Mouse (Mus musculus) forebrain, embryonic 11.5 days (tissue): ENCODE data around the gene N4bp2l2. TPM values are rescaled to one million over a fixed set of nuclear protein-coding genes. Genes with fewer than 3 reads are reported as not detected.
"Not testable (repeated sequence)": the region's sequence is repeated elsewhere in the genome, so short reads cannot be mapped to it uniquely, and the experiment has no call there.

Experiments
- ATAC-seq: fragments of 200-750 bp; cut with Nextera tagmentation; replicated peaks from 2 replicates; pipeline ENCODE4 v1.8.0; 2017; ENCODE audit warnings: moderate TSS enrichment; ENCODE audit not compliant: low FRiP score
- DNase-seq: peaks from one replicate; pipeline ENCODE4 v3.0.0-alpha.2; 2017; ENCODE audit warnings: low spot score
- H3K27ac ChIP-seq: fragments of 300-500 bp; sonication (generic); 2 replicates; pipeline ENCODE4 v1.5.1; 2014; ENCODE audit warnings: low read depth, low read length
- H3K27me3 ChIP-seq: fragments of 300-500 bp; sonication (generic); 2 replicates; pipeline ENCODE4 v1.6.1; 2014; ENCODE audit warnings: mild to moderate bottlenecking, low read length, mixed read lengths; ENCODE audit not compliant: control insufficient read depth, insufficient read depth
- H3K36me3 ChIP-seq: fragments of 300-500 bp; sonication (generic); 2 replicates; pipeline ENCODE4 v1.6.1; 2014; ENCODE audit warnings: mild to moderate bottlenecking, low read length, moderate library complexity, mixed read lengths; ENCODE audit not compliant: control insufficient read depth, insufficient read depth
- H3K4me1 ChIP-seq: fragments of 300-500 bp; sonication (generic); replicated peaks from 2 replicates; pipeline ENCODE4 v1.6.1; 2014; ENCODE audit warnings: low read length, mixed read lengths; ENCODE audit not compliant: control insufficient read depth, insufficient read depth
- H3K4me2 ChIP-seq: fragments of 300-500 bp; sonication (generic); 2 replicates; pipeline ENCODE4 v1.6.1; 2014; ENCODE audit warnings: low read depth, mild to moderate bottlenecking, low read length, moderate library complexity, mixed read lengths; ENCODE audit not compliant: severe bottlenecking
- H3K4me3 ChIP-seq: fragments of 300-500 bp; sonication (generic); 2 replicates; pipeline ENCODE4 v1.5.1; 2014; ENCODE audit warnings: low read depth, low read length
- H3K9ac ChIP-seq: fragments of 300-500 bp; sonication (generic); 2 replicates; pipeline ENCODE4 v1.6.1; 2014; ENCODE audit warnings: low read length
- H3K9me3 ChIP-seq: fragments of 300-500 bp; sonication (generic); 2 replicates; pipeline ENCODE4 v1.6.1; 2016; ENCODE audit warnings: low read length, mixed read lengths; ENCODE audit not compliant: control insufficient read depth
- WGBS: fragments of 180-500 bp; shearing (Covaris S2); extraction: QIAGEN DNeasy Blood & Tissue Kit; methylation state at CpG from one replicate; pipeline ENCODE4 v1.1.7; 2014; 5-methylcytosine and 5-hydroxymethylcytosine counted together
- polyA plus RNA-seq: library from polyadenylated mRNA; unstranded; fragments of >200 nt; fragmentation: Nextera tagmentation; extraction: Ambion mirVana; gene quantifications from 2 replicates; pipeline ENCODE4 v1.2.1, GENCODE M21; 2014

The N4bp2l2 gene
- 38.0 and 43.8 TPM in 2 replicates for polyA plus RNA-seq

GRCm38 (mm10) chr5:150666133-150666739, at the start of gene N4bp2l2:
N4bp2l2 (minus strand) TSS chr5:150666183.
- not testable (repeated sequence) for H3K36me3 ChIP-seq, H3K27me3 ChIP-seq, H3K9me3 ChIP-seq, H3K4me1 ChIP-seq, DNase-seq
- H3K9ac ChIP-seq = peak within 1 kb of the TSS; percentile 88
- ATAC-seq = peak; percentile 1; the same call in 1 of the 2 replicates
- WGBS = 89% methylated on average over 8 of the region's 9 CpGs
- peak within 1 kb of the TSS; percentile 84 for H3K27ac ChIP-seq
- peak within 1 kb of the TSS; percentile 95 for H3K4me3 ChIP-seq
- peak within 1 kb of the TSS; percentile 75 for H3K4me2 ChIP-seq

GRCm38 (mm10) chr5:150713431-150713830, 47.4 kb upstream of the N4bp2l2 start:
- Histone ChIP-seq H3K9ac (no peak overlapping the region), H3K27me3 (no peaks in the 10 kb centered on the region), H3K36me3 (no peaks in the 10 kb centered on the region), H3K9me3 (no peaks in the 10 kb centered on the region), H3K27ac (no peak overlapping the region), H3K4me2 (no peak overlapping the region), H3K4me3 (no peak overlapping the region), H3K4me1 (no peaks in the 10 kb centered on the region)
- DNase-seq = no peak
- ATAC-seq = no peak

- no peak overlapping the region for H3K4me3 ChIP-seq
- H3K36me3 ChIP-seq = no peaks in the 10 kb centered on the region
- no peaks in the 10 kb centered on the region for H3K9me3 ChIP-seq
- DNase-seq (no peak), ATAC-seq (no peak)
- H3K27me3 ChIP-seq = no peaks in the 10 kb centered on the region
- H3K27ac ChIP-seq = no peak overlapping the region
- no peak overlapping the region for H3K9ac ChIP-seq
- H3K4me2 ChIP-seq = no peak overlapping the region
- 92% methylated on average over 4 of the region's 4 CpGs for WGBS
- H3K4me1 ChIP-seq = no peaks in the 10 kb centered on the region
Observed at GRCm38 (mm10) chr5:150711503-150711902, 45.5 kb upstream of the N4bp2l2 start.

- WGBS = 95% methylated on average over 3 of the region's 3 CpGs
- not testable (repeated sequence) for H3K9me3 ChIP-seq, H3K4me3 ChIP-seq, H3K27ac ChIP-seq, DNase-seq, H3K4me2 ChIP-seq, ATAC-seq, H3K27me3 ChIP-seq, H3K4me1 ChIP-seq, H3K9ac ChIP-seq, H3K36me3 ChIP-seq
Observed at GRCm38 (mm10) chr5:150707181-150707580, 41.2 kb upstream of the N4bp2l2 start.

- not testable (repeated sequence) for H3K9me3 ChIP-seq, H3K4me3 ChIP-seq, DNase-seq, H3K27me3 ChIP-seq, H3K4me2 ChIP-seq, H3K4me1 ChIP-seq, H3K36me3 ChIP-seq, H3K27ac ChIP-seq, ATAC-seq, H3K9ac ChIP-seq
- 97% methylated on average over 1 of the region's 1 CpGs for WGBS
Observed at GRCm38 (mm10) chr5:150706651-150707050, 40.7 kb upstream of the N4bp2l2 start.

DNA sequence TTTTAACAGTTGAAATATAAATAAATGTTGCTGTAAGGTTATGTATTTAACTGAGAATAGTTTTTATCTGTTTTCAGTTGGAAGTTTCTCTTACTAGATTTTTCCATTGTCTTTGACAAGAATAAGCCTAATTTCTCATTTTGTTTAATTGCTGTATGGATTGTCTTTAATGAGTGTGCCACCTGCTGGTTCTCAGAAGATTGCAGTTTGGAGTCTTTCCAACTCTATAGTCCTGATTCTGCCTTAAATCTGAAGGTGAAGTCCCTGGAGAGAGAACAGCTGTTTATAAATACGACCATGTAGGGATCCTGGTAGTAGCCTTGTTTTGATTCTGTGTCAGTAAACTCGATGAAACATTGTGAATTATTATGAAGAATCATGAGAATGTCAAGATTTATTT, 36.7 kb upstream of the N4bp2l2 start:
- H3K9me3 ChIP-seq = no peaks in the 10 kb centered on the region
- 80% methylated on average over 2 of the region's 2 CpGs for WGBS
- no peak overlapping the region for H3K4me3 ChIP-seq
- ATAC-seq (no peak), DNase-seq (no peak)
- H3K9ac ChIP-seq = no peak overlapping the region
- H3K27me3 ChIP-seq = no peaks in the 10 kb centered on the region
- H3K4me1 ChIP-seq = no peaks in the 10 kb centered on the region
- no peaks in the 10 kb centered on the region for H3K36me3 ChIP-seq
- H3K4me2 ChIP-seq = no peak overlapping the region
- no peak overlapping the region for H3K27ac ChIP-seq

GRCm38 (mm10) chr5:150693277-150693676, 27.3 kb upstream of the N4bp2l2 start:
- 98% methylated on average over 2 of the region's 2 CpGs for WGBS
- Histone ChIP-seq H3K36me3 (peaks cover 2% of the 10 kb centered on the region; the same call in 1 of the 2 replicates), H3K4me1 (no peaks in the 10 kb centered on the region), H3K9me3 (peaks cover 5% of the 10 kb centered on the region; the same call in 1 of the 2 replicates), H3K4me2 (no peak overlapping the region), H3K27ac (no peak overlapping the region), H3K4me3 (no peak overlapping the region), H3K27me3 (no peaks in the 10 kb centered on the region), H3K9ac (no peak overlapping the region)
- DNase-seq = no peak
- no peak for ATAC-seq

DNA sequence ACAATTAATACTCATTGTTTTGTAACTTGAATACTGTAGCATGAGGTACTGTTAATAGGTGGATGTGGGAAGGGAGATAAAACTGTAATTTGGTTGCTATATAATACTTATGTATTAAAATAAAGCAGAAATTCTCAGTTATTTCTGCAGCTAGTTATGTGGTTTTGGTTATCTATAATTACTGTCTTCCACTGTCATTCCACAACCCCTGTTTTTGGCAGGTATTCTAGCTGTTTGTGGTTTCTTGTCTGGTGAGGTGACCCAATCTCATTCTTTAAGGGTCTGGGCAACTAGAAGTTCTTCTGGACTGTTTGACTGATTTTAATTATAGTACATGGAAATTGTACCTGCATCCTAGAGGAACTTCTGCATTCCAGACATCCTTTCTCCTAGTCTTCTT, 24.7 kb upstream of the N4bp2l2 start:
- H3K27ac ChIP-seq = no peak overlapping the region
- H3K27me3 ChIP-seq = no peaks in the 10 kb centered on the region
- H3K36me3 ChIP-seq = peaks cover 2% of the 10 kb centered on the region; the same call in 1 of the 2 replicates
- DNase-seq (no peak), ATAC-seq (no peak)
- H3K9me3 ChIP-seq = peaks cover 5% of the 10 kb centered on the region; the same call in 1 of the 2 replicates
- no peaks in the 10 kb centered on the region for H3K4me1 ChIP-seq
- H3K9ac ChIP-seq = no peak overlapping the region
- H3K4me2 ChIP-seq = no peak overlapping the region
- H3K4me3 ChIP-seq = no peak overlapping the region

DNA sequence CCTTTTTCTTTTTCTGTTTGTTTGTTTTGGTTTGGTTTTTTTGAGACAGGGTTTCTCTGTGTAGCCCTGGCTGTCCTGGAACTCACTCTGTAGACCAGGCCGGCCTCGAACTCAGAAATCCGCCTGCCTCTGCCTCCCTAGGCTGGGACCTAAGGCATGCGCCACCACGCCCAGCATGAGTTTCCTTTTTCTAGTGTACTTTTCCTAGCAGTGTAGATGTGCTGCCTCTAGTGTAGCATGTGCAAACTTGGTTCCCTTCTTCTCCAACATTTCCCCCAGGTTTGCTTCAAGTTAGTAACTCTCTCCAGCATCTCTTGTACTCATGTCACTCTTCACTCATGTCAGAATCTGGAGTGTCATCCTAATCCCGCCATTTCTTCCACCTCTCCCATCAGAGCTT, 16.9 kb upstream of the N4bp2l2 start:
- not testable (repeated sequence) for DNase-seq, H3K9ac ChIP-seq, H3K36me3 ChIP-seq, H3K4me3 ChIP-seq, ATAC-seq, H3K4me2 ChIP-seq, H3K27ac ChIP-seq, H3K4me1 ChIP-seq, H3K9me3 ChIP-seq, H3K27me3 ChIP-seq
- WGBS = 92% methylated on average over 6 of the region's 6 CpGs
